Mouse (Mus musculus) brain, adult 2 months (tissue): ENCODE results near the gene Lrrc23.
A peak's percentile ranks its signal among the peaks of the same experiment; 100 is the strongest.

ENCODE experiments used
- DNase-seq: peaks from one replicate; pipeline ENCODE4 v3.0.0; 2011; ENCODE audit warnings: low read depth, low spot score

Gene Lrrc23

DNA sequence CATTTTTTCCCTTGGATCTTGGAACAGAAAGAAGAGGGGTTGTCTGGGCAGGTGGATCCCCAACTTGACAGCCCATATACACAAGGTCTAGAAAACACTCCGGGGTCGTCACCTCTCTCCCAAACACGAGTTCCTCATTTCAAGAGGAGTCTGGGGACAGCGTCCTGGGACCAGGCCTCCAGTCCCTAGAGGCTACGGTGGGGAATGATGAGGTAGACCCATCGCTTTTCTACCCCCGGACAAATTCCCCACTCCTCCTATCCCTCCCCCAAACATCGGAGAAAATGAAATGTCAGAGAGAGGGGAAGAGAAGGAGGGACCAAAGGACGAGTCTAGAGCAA lies 10.9 kb downstream of the Lrrc23 start:
- no peak for DNase-seq

- peak; percentile 90 for DNase-seq
Measured at GRCm38 (mm10) chr6:124767920-124768703, 11.4 kb downstream of the Lrrc23 start.

GRCm38 (mm10) chr6:124767536-124767919 lies 12.0 kb downstream of the Lrrc23 start:
- DNase-seq = no peak

GRCm38 (mm10) chr6:124765951-124766350 lies 13.6 kb downstream of the Lrrc23 start:
- no peak for DNase-seq

GRCm38 (mm10) chr6:124759259-124759658 lies 20.3 kb downstream of the Lrrc23 start:
- DNase-seq = peak; percentile 96

DNA sequence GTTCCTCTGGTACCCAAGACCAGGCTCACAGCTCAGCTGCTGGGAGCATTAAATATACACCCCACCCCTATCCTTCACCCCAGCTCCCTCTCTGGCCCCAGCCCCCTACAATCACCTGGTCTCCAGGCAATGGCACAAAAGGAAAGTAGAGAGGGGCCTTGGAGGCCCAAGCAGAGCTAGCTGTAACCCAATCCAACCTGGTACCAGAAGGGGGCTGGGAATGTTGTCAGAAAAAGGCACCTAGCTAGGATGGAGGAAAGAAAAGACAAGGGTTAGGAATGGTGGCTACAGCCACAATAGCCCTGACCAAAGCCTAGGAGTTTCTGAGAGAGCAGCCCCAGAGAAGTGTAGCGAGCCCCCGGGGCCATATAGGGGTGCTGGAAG lies 20.7 kb downstream of the Lrrc23 start:
- DNase-seq = no peak

DNA sequence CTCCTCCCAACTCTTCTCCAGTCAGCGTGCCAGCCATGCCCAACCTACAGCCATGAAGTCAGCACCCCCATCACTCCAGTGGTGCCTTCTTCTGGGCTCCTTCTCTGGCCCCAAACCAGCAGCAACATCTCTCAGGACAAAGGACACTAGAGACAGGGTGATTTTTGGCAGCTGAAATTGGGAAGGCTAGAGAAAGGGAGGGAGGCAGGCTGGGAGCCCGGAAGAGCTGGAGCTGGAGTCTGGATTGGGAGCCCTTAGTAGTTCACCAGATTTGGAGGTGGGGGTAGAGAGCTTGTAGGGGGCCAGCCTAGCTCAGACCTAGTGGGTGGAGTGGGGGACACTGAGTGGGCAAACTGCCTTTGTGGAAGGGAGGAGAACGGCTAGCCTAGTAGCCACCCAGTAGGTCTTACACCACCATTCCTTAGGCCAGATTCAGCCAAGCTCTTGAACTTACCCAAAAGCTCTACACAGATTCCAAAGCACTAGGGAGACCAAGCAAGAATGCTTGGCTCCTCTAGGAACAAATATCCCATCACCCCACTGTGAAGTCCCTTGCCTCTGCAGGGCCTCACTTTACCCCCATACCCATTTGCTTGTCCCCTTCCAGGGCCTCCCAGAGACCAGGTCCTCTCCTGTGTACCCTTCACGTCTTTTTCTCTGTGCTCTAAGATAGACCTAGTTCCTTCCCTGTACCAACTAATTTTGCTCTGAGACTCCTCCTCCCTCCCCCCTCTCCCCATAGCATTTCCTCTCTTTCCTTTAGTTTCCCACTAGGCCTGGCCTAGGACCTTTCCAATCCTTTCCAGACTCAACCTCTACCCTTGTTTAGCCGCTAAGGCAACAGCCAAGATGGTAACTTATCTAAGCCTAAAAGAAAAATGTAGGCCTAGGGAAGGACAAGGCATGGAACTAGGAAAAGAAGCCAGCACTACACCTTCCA lies 21.3 kb downstream of the Lrrc23 start:
- peak; percentile 92 for DNase-seq

- DNase-seq = no peak
Measured at GRCm38 (mm10) chr6:124757351-124757880, 22.1 kb downstream of the Lrrc23 start.

- peak; percentile 91 for DNase-seq
Measured at GRCm38 (mm10) chr6:124756652-124757350, 22.7 kb downstream of the Lrrc23 start.

DNA sequence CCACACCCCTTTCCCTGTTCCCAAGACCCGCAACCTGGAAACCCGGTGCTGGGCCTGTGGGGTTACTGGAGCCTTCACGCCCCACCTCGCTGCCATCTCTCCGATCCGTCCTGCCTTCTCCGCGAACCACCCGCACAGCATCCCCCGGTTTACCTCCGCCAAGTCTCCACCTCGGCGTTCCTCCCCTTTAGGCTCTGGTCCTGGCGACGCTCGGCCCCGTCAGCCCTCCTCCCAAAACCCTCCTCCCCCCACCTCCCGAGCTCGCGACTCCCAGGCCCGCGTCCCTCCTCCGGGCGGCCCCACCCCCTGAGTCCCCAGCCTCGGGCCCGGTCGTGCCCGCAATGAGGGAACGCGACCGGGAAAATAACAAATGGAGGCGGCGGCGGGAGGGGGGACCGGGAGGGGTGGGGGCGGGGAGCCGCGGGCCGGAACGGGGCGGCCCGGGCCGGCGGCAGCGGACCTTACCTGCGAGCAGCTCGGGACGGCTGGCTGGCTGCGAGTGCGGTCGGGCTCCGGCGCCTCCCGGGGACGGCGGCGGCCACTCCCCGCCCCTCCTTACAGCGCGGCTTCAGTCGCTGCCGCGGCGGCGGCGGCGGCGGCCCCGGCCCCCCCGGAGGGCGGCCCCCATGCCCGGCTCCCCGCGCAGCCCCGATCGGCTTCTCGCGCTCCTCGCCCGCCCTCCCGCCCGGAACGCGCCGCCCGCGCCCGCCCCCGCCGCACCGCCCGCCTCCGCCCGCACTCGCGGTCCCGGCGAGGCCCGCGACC lies 23.5 kb downstream of the Lrrc23 start, which contains the start of the genes Gm45234 and Atn1:
Gene Gm45234 (minus strand): TSS at position 191 of the 765 bp plus-strand sequence.
Gene Atn1 (minus strand): TSS at position 694 of the 765 bp plus-strand sequence.
- DNase-seq = peak; percentile 89

- DNase-seq = no peak
Measured at GRCm38 (mm10) chr6:124755306-124755705, 24.2 kb downstream of the Lrrc23 start.

GRCm38 (mm10) chr6:124753861-124754260 lies 25.7 kb downstream of the Lrrc23 start:
- DNase-seq = no peak

DNA sequence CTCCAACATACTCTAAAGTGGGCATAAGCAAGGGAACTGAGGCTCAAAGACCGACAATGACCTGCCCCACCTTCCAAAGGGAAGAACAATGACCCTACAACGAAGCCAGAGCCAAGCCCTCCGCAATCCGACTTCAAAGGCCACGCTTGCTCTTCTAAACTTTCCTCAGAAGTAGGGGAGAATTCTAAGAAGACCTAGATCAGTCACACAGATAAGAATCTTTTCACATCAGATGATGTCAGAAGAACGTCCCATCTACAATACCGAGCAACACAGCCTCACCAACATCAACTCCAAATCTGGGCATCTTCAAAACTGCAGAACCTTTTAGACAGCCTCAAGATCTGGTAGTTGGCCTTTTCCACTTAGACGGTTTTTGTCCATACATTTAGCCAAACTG lies 29.1 kb downstream of the Lrrc23 start:
- DNase-seq = no peak

GRCm38 (mm10) chr6:124746654-124747632 lies 32.6 kb downstream of the Lrrc23 start:
- DNase-seq = no peak

- no peak for DNase-seq
Measured at GRCm38 (mm10) chr6:124746296-124746605, 33.3 kb downstream of the Lrrc23 start.

GRCm38 (mm10) chr6:124745490-124746295 lies 33.8 kb downstream of the Lrrc23 start:
- DNase-seq = peak; percentile 99

DNA sequence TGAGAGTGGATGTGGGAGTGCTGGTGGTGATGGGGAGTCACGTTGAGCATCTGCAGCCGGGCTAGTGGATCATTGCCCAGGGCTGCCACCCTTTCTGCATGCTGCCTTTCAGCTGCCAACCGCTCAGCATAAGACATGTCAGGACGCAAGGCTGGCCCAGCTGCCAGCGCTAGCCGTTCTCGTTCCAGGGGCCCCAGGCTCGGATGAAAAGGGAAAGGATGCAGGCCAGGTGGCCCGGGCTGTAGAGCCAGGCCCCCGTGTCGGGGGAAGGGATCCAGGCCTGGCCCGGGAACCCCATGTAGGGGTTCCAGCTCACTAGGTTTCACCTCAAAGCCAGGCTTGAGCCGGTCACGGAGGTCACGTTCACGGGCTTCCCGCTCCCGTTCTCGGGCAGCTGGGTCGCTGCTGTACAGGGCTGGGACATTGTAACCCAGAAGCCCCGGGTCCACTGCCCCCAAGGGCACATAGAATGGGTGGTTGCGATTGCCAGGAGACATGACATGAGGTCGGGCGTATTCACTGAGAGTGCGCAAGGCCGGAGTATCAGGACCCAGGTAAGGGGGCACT lies 34.7 kb downstream of the Lrrc23 start:
- peak; percentile 65 for DNase-seq

- DNase-seq = no peak
Measured at GRCm38 (mm10) chr6:124743647-124744046, 35.9 kb downstream of the Lrrc23 start.
